Mouse (Mus musculus): ENCODE measurements around the gene Scn8a. TPM values are rescaled to one million over a fixed set of nuclear protein-coding genes. Genes with fewer than 3 reads are reported as not detected.
A peak's percentile ranks its signal among the peaks of the same experiment; 100 is the strongest.

The Scn8a gene
- polyA plus RNA-seq, 1 experiment from 2014 or later = 13.2 TPM

GRCm38 (mm10) chr15:100953955-100954354, 84.3 kb downstream of the Scn8a start:
- no peak for ATAC-seq
- no peaks in the 10 kb centered on the region for H3K27me3 ChIP-seq
- ChIA-PET POLR2A (no interaction called here), CTCF (no interaction called here)
- in situ Hi-C loops (cut with MboI; ENCODE audit: low pct_unique_long_range_greater_than_20kb) = no loop called here
- DNase-seq (ENCODE audit: low read depth, low spot score) = no peak
- no peak for TF ChIP-seq CTCF (IDR thresholded peaks at IDR 0.05)

GRCm38 (mm10) chr15:100954751-100955150, 85.1 kb downstream of the Scn8a start:
- no peaks in the 10 kb centered on the region for H3K27me3 ChIP-seq
- POLR2A ChIA-PET = no interaction called here
- DNase-seq (ENCODE audit: low read depth, low spot score) (no peak), ATAC-seq (no peak)
- CTCF ChIA-PET = no interaction called here
- no peak for TF ChIP-seq CTCF (IDR thresholded peaks at IDR 0.05)
- in situ Hi-C loops (cut with MboI; ENCODE audit: low pct_unique_long_range_greater_than_20kb) = no loop called here

- TF ChIP-seq CTCF (IDR thresholded peaks at IDR 0.05) = no peak
- in situ Hi-C loops (cut with MboI; ENCODE audit: low pct_unique_long_range_greater_than_20kb) = no loop called here
- ChIA-PET POLR2A (no interaction called here), CTCF (no interaction called here)
- no peaks in the 10 kb centered on the region for H3K27me3 ChIP-seq
- ATAC-seq (no peak), DNase-seq (ENCODE audit: low read depth, low spot score) (no peak)
Measured at GRCm38 (mm10) chr15:100960958-100961357, 91.3 kb downstream of the Scn8a start.

DNA sequence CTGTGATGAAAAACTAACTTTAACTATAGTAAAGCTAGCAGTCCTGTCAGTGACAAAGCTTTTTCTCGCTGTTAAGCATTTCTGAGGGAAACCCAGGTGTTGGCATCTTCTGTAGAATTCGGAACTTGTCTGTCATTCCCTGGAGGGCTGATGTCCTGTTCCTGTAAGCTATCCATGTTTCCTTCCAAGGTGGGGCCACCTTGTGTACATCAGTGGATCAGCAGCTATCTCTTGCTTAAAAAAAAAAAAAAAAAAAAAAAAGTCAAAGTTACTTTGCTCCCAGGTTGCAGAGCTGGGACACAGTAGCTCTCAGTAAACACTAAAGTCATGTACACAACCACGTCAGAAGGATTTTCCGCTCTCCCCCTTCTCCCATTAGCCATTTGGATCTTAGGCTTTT, 91.9 kb downstream of the Scn8a start:
- POLR2A ChIA-PET = interaction anchor here (0.6 to 1.0 kb wide), 3 partner anchors 9 to 757 kb away, joined by 3 to 4 read pairs (median 4); no protein-coding TSS in a partner anchor
- CTCF ChIA-PET = no interaction called here
- no peak for TF ChIP-seq CTCF (IDR thresholded peaks at IDR 0.05)
- no peak for ATAC-seq
- no peak for DNase-seq (ENCODE audit: low read depth, low spot score)
- H3K27me3 ChIP-seq = no peaks in the 10 kb centered on the region
- in situ Hi-C loops (cut with MboI; ENCODE audit: low pct_unique_long_range_greater_than_20kb) = no loop called here

DNA sequence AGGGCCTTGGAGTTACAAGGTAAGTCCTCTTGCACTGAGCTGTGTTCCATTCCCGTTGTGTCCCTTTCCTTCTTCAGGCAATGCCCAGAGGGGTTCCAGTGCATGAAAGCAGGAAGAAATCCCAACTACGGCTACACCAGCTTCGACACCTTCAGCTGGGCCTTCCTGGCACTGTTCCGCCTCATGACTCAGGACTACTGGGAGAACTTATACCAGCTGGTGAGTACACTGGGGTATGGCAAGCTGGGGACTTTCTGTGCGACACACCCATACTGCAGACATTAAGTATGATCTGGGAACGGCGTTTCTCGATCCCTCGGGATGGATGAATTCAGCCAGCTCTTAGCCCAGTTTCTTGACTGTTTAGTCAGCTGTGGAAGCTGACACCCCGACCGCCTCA, 101.8 kb downstream of the Scn8a start:
- in situ Hi-C loops (cut with MboI; ENCODE audit: low pct_unique_long_range_greater_than_20kb) = no loop called here
- no peaks in the 10 kb centered on the region for H3K27me3 ChIP-seq
- ChIA-PET POLR2A (no interaction called here), CTCF (no interaction called here)
- DNase-seq (ENCODE audit: low read depth, low spot score) (no peak), ATAC-seq (no peak)
- TF ChIP-seq CTCF (IDR thresholded peaks at IDR 0.05) = no peak

DNA sequence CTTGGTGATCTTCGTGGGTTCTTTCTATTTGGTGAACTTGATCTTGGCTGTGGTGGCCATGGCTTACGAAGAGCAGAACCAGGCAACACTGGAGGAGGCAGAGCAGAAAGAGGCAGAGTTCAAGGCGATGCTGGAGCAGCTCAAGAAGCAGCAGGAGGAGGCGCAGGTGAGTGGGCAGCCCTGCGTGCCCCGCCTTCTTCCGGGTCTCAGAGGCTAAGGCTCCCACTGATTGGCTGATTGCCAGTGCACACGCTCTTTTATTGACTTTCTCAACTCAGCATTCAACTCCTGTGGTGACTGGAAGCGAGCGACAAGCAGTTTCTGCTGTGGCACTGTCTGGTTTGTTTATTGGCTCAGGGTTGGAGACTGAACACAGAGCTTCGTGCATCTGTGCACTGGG, 103.1 kb downstream of the Scn8a start:
- no peaks in the 10 kb centered on the region for H3K27me3 ChIP-seq
- ChIA-PET CTCF (no interaction called here), POLR2A (no interaction called here)
- ATAC-seq = no peak
- no peak for TF ChIP-seq CTCF (IDR thresholded peaks at IDR 0.05)
- DNase-seq (ENCODE audit: low read depth, low spot score) = no peak
- in situ Hi-C loops (cut with MboI; ENCODE audit: low pct_unique_long_range_greater_than_20kb) = no loop called here

- no peaks in the 10 kb centered on the region for H3K27me3 ChIP-seq
- peak; percentile 4 for DNase-seq (ENCODE audit: low read depth, low spot score)
- ATAC-seq = no peak
- no peak for TF ChIP-seq CTCF (IDR thresholded peaks at IDR 0.05)
- ChIA-PET POLR2A (no interaction called here), CTCF (interaction anchor here (1.0 kb wide), 1 partner anchor 38 kb away, joined by 3 read pairs; no protein-coding TSS in a partner anchor)
- in situ Hi-C loops (cut with MboI; ENCODE audit: low pct_unique_long_range_greater_than_20kb) = no loop called here
Measured at GRCm38 (mm10) chr15:100974679-100975078, 105.0 kb downstream of the Scn8a start.

DNA sequence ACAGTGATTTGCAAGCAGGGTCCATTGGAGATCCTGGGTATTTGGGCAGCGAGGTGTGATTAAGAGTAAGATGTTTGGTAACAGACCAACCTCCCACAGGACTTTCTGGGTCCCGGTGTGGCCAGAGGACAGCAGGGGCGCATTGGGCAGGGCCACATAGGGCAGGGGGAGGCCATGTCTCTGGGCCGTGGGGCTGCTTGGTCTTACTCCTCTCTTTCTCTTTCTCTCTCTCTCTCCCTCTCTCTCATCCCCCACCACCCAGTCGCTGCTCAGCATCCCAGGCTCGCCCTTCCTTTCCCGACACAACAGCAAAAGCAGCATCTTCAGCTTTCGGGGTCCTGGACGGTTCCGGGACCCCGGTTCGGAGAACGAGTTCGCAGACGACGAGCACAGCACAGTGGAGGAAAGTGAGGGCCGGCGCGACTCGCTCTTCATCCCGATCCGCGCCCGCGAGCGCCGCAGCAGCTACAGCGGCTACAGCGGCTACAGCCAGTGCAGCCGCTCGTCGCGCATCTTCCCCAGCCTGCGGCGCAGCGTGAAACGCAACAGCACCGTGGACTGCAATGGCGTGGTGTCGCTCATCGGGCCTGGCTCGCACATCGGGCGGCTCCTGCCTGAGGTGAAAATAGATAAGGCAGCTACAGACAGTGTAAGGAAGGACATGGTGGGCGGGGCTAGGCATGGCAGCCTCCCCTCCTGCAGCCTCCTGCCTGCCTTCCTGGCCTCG, 113.9 kb downstream of the Scn8a start:
- DNase-seq (ENCODE audit: low read depth, low spot score) (no peak), ATAC-seq (peak; percentile 65)
- TF ChIP-seq CTCF (IDR thresholded peaks at IDR 0.05) = peak; percentile 47
- ChIA-PET POLR2A (interaction anchor here (0.6 kb wide), 1 partner anchor 109 kb away, joined by 3 read pairs; no protein-coding TSS in a partner anchor), CTCF (no interaction called here)
- H3K27me3 ChIP-seq = peaks cover 17% of the 10 kb centered on the region
- in situ Hi-C loops (cut with MboI; ENCODE audit: low pct_unique_long_range_greater_than_20kb) = no loop called here

DNA sequence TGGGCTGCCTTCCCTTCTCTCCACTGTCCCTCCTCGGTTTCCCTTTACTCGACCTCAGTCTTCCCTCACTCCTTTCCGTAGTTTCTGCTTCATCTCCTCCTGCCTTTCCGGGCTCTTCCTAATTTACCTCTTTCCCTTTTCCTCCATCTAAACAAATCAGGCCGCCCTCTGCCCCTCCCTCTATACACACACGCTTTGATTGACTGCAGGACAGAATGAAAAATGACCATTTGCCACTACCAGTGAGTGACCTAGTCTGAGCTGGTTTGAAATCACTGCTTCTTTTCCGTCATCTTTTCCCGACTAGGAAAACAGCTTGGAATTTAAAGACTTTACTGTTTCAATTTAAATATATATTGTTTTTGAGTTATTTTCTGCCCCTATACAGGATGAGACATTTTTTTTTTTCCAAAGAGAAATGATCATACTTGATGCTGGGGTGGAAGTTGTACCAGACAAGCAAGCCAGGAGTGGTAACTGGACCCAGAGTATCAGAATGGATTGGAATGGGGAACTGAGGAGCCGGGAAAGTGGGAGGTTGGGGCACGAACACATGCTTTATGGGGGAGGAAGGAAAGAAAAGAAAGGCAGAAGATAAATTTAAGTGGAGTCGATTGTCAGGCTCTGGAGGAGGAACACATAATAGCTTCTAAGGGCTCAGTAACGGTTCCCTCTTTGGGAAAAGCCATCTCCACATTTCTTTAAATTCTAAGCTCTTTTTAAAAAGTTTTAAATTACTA, 114.7 kb downstream of the Scn8a start:
- in situ Hi-C loops (cut with MboI; ENCODE audit: low pct_unique_long_range_greater_than_20kb) = no loop called here
- no peak for DNase-seq (ENCODE audit: low read depth, low spot score)
- ChIA-PET POLR2A (interaction anchor here (0.6 kb wide), 1 partner anchor 110 kb away, joined by 3 read pairs; no protein-coding TSS in a partner anchor), CTCF (no interaction called here)
- peaks cover 17% of the 10 kb centered on the region for H3K27me3 ChIP-seq
- no peak for TF ChIP-seq CTCF (IDR thresholded peaks at IDR 0.05)
- ATAC-seq = no peak

DNA sequence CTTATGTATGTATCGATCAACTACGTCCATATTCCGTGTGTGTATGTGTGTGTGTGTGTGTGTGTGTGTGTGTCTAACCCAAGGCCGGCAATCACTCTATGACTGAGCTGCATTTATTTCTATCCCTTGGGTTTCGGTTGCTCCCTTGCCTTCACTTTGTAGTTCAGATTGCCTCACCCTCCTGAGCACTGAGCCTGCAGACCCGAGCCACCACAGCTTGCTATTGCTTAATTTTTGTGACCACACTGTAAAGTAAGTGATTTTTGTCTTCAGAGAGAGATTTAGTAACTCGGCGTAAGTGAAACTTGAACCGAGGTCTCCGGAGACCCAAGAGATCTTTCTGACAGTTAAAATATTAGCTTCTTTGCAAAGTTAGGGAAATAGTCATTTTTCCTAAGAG, 116.8 kb downstream of the Scn8a start:
- DNase-seq (ENCODE audit: low read depth, low spot score) (no peak), ATAC-seq (no peak)
- POLR2A ChIA-PET = no interaction called here
- in situ Hi-C loops (cut with MboI; ENCODE audit: low pct_unique_long_range_greater_than_20kb) = no loop called here
- TF ChIP-seq CTCF (IDR thresholded peaks at IDR 0.05) = no peak
- CTCF ChIA-PET = no interaction called here
- H3K27me3 ChIP-seq = peaks cover 17% of the 10 kb centered on the region

- H3K27me3 ChIP-seq = peaks cover 17% of the 10 kb centered on the region
- TF ChIP-seq CTCF (IDR thresholded peaks at IDR 0.05) = no peak
- CTCF ChIA-PET = no interaction called here
- POLR2A ChIA-PET = no interaction called here
- ATAC-seq = no peak
- no peak for DNase-seq (ENCODE audit: low read depth, low spot score)
- in situ Hi-C loops (cut with MboI; ENCODE audit: low pct_unique_long_range_greater_than_20kb) = no loop called here
Measured at GRCm38 (mm10) chr15:100987031-100987430, 117.4 kb downstream of the Scn8a start.
